Mouse (Mus musculus) large intestine, adult 2 months (tissue): ENCODE measurements at regions not wholly inside any gene's neighbourhood (a gene's known extent, or its start where the extent isn't known, plus 50 kb on each side); places are given as distances from the start of the nearest gene placed in this dataset.

Source experiments
- DNase-seq: peaks from one replicate; pipeline ENCODE4 v3.0.0-alpha.2; 2012; ENCODE audit warnings: low read depth, low spot score
- WGBS: fragments of 180-500 bp; shearing (Covaris S2); methylation state at CpG from one replicate; pipeline ENCODE4 v1.1.7; 2018; 5-methylcytosine and 5-hydroxymethylcytosine counted together

DNA sequence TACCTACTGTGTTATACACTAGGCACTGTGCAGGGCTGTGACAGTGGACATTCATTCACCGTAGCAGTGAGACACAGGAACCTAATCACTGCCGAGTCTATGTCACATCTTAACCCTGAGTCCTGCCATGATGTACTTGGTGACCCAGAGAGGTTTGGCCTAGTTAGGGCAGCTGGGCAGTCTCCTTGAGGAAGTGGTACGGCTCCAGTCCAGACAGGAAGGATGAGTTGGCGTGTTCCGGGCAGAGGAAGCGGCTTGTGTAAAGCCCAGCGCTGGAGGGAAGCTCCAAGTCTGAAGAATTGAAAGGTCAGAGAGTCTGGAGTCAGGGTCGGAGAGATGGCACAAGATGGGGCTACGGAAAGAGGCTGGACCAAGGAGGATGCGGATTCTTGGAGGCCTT lies 99.4 kb upstream of the Smim15 start:
- no peak for DNase-seq

GRCm38 (mm10) chr13:107942979-107943378 lies 101.3 kb upstream of the Smim15 start:
- WGBS, result 31% methylated on average over 4 of the region's 4 CpGs

More for the DNA sequence above, 99.4 kb upstream of the Smim15 start:
- 84% methylated on average over 10 of the region's 10 CpGs for WGBS

DNA sequence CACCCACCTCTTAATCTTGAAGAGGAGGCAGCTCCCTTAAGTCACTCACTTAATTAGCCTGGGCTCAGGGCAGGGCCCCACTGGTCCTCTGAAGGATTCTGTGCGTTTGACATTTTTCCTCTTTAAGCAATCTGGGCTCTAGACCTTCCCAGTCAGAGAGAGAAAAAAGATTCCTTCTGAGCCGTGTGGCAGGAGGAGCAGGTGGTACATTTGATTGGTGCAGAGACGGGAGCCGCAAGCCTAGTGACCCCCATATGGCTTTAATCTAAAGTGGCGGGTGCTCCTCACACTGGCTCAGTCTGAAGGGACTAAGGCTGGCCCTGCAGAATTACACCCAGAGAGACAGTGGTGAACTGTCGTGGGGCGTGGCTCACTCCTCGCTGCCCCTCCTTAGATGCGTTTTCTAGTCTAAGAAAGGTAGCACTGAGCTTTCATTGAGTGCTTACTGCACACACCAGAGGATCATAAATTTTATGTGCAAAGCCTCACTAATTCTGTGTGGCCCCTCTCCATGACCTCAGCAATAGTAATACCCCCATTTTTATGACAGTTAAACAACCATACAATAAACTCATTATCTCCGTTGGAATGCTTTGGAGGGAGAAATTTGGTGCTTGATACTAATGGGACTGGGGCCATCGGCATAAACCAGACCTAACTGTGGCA lies 101.8 kb upstream of the Smim15 start:
- DNase-seq, result peak; percentile 35
- 33% methylated on average over 11 of the region's 11 CpGs for WGBS

More at GRCm38 (mm10) chr13:107942979-107943378, 101.3 kb upstream of the Smim15 start:
- peak; percentile 44 for DNase-seq

DNA sequence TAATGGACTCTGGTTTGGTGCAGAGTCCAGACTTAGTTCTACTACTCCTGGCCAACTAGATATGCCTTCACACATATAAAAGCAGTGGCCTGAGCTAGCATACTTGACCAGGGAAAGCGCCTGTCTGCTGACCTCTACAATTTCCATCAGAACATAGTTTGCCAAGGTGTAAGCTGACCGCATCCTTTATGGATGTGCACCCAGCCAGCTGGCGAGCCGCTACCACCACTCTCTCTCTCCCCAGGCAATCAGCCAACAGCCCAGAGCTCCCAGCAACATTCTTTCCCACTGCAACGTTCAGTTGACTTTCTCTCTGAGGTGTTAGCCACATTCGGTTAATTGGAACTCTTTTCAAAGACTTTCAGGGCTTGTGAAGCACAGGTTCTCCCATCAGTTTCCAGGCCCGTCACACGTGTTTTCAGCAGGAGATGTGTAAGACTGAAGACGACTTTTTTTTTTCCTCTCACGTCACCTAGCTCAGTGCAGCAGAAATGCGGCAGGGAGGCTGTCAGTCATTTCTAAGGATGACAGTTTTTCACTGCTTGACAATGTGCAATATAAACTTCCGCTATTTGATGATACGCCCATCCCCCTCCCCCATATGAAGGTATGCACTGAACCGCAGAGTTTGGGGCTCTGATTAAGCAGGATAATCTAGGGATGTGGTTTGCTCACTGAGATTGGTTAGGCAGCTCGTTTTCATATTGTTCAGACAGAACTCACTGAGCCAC lies 104.2 kb upstream of the Smim15 start:
- DNase-seq, result no peak
- 66% methylated on average over 15 of the region's 15 CpGs for WGBS

DNA sequence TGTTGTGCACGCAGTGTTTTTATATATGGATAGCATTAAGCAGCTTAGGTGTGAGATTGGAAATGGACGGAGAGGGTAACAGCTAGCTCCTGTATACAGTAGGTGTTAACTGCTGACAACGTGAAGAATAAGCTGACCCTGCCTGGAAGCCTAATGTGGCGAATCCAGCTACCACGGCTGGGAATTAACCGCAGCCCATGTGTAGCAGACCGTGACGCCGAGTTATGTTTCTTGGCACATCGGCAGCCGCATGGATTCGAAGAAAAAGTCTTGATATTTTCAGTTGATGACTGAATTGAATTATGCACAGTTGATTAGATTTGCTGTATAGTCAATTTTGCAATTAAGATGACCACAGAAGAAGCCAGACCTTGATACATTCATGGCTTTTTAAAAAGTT lies 108.6 kb upstream of the Smim15 start:
- 95% methylated on average over 12 of the region's 12 CpGs for WGBS

DNA sequence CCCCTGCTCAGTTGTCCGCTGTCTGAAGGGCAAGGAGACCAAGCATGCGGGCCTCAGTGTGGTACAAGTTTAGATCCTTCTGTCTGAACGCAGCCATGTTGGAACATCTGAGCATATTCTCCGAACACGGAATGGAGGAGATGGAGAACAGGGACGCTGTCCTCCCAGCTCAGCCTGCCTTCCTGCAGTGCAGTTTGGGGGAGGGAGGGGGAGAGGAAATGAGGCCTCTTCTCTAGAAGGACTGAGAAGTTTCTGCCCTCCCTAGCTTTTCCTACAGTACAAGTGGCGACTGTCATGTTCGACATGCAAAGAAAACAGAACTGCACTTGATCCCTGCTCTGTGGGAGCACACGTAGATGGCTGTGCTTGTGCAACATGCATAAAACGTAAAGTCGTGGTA lies 109.6 kb upstream of the Smim15 start:
- WGBS, result 66% methylated on average over 11 of the region's 11 CpGs
- DNase-seq, result no peak

More for the DNA sequence above, 108.6 kb upstream of the Smim15 start:
- DNase-seq, result no peak

DNA sequence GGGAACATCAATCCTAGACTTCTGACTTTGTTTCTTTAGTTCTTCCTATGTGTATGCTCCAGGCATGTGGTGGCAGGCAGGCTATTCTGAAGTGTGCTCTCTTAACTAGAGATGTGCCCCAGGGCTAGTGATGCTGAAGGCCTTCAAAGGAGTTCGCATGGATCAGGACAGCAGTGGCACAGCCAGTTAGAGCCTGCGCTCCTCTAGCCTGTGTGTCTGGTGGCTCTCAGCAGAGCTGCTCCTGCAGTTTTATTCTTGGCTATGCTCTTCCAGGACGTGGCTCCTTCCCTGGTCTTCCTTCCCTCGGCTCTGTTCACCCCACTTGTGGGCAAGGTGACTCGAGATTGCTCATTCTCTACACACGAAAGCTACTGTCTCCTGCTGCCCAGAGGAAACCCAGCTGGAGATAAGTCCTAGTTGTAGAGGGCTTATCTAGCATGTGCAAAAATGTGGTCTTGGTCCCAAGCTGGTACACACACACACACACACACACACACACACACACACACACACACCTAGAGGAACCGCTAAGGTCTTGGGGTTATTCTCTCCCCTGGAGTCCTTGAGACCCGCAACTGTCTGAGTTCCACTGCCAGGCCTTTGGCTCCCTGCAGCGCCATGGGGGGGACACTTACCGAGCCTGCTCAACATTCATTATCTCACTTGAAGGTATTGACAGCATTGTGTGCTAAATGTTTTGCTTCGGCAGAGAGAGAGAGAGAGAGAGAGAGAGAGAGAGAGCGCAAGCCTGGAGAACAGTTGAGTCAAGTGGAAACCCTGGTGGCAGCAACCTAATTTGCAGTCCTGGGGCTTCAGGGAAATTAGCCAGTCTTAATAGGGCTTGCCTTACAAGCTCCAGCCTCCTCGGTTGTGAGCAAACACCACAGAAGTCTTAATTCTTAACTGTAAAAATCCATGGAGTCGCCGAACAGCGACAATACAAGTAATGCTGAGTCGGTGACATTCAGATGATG lies 110.4 kb upstream of the Smim15 start:
- 76% methylated on average over 17 of the region's 17 CpGs for WGBS
- DNase-seq, result no peak

- WGBS, result 60% methylated on average over 12 of the region's 12 CpGs
- no peak for DNase-seq
Measured at GRCm38 (mm10) chr13:107932423-107933032, 111.7 kb upstream of the Smim15 start.

DNA sequence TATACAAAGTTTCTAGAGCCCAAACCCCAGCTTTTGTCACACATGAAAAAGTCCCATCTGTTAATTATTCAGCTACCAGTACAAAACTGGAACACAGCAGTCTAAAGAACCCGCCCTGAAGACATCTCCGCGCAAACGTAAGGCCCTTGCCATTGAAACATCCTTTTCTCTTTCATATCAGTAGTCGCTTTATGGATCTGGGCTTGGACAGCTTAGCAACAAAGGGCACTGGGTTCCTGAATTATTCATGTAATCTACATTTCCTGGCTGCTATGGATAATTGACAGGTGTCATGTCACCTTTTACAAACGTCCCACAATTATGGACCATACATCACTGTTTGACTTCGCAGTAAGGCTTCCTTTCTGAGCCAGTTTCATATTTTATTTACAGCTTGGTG lies 113.0 kb upstream of the Smim15 start:
- WGBS, result 85% methylated on average over 7 of the region's 7 CpGs
- no peak for DNase-seq

GRCm38 (mm10) chr13:107927499-107928215 lies 116.6 kb upstream of the Smim15 start:
- 84% methylated on average over 10 of the region's 10 CpGs for WGBS
- DNase-seq, result no peak

- no peak for DNase-seq
- WGBS, result 55% methylated on average over 8 of the region's 8 CpGs
Measured at GRCm38 (mm10) chr13:107925470-107925869, 118.8 kb upstream of the Smim15 start.

DNA sequence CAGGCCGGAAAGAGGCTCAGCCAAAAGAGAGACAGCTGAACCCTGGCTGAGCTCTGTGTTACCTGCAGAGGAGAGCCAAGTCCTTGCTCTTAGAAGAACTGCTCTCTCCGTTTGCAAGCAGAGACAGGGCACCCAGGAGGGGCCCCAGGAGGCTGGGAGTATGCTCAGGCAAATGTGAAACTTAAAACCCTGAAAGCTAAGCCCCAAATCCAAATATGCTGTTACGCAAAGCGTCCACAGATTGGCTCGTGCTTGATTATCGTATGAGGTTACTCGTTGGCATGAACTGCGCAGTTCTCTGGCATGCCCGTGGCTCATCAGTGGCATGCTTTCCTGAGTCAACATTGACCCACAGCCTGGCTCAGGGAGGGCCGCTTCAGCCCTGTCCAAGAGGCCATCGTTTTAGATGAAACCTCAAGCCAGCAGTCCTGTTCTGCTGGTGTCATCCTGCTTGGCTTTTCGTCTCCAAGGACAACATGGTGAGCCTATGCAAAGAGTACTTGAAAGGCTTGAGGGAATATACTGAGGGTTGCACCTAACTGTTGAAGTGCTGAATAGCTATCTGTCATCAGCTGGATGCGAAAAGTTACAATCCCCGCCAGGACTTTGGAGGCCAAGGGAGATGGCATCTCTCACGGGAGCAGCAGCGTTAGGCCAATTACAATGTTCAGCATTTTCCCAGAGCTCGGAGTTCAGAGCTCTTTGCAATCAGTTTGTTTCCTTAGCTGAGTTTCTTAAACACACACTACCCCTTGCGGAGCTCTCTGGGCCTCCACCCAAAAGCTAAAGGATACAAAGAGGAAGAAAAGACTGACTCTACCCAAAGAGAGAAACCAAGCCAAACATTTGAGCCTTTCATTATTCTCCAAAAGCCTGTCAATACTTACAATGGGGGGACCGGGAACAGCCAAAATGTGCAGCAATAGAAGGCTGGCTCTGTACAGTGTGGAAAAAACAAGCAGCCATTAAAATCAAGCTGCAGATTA lies 120.8 kb upstream of the Smim15 start:
- DNase-seq, result no peak
- 66% methylated on average over 19 of the region's 19 CpGs for WGBS

GRCm38 (mm10) chr13:107919403-107919802 lies 124.8 kb upstream of the Smim15 start:
- 96% methylated on average over 3 of the region's 3 CpGs for WGBS
- DNase-seq, result no peak

GRCm38 (mm10) chr13:107918478-107918877 lies 125.8 kb upstream of the Smim15 start:
- WGBS, result 86% methylated on average over 7 of the region's 7 CpGs
- no peak for DNase-seq

DNA sequence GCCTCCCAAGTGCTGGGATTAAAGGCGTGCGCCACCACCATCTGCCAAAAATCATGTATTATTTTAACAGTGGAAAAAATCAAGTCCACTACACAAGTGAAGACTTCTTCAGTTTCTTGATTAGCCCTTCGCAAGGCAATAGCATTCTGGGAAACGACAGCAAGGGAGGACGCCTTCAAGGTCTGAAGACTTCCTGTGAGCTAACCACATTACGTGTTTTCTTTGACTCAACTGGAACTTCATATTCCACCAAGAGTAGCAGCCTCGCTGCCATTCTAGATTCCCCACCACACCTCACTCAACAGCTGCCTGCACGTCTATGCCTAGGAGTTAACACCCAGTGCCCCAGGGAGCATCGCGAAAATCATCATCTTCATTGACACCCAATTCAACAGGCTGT lies 126.2 kb upstream of the Smim15 start:
- no peak for DNase-seq
- 89% methylated on average over 10 of the region's 10 CpGs for WGBS

GRCm38 (mm10) chr13:107917564-107917963 lies 126.7 kb upstream of the Smim15 start:
- 83% methylated on average over 3 of the region's 3 CpGs for WGBS
- DNase-seq, result no peak

GRCm38 (mm10) chr13:107910125-107910524 lies 134.1 kb upstream of the Smim15 start:
- 57% methylated on average over 7 of the region's 7 CpGs for WGBS

More at GRCm38 (mm10) chr13:107910125-107910524, 134.1 kb upstream of the Smim15 start:
- no peak for DNase-seq
